Mouse (Mus musculus) thymus, postnatal 14 days (tissue): ENCODE measurements around the gene Cul4a.

Source experiments
- DNase-seq: peaks from one replicate; pipeline ENCODE4 v3.0.0; 2021

Gene Cul4a

GRCm38 (mm10) chr8:13180911-13181690 lies 75.7 kb downstream of the Cul4a start:
- no peak for DNase-seq

DNA sequence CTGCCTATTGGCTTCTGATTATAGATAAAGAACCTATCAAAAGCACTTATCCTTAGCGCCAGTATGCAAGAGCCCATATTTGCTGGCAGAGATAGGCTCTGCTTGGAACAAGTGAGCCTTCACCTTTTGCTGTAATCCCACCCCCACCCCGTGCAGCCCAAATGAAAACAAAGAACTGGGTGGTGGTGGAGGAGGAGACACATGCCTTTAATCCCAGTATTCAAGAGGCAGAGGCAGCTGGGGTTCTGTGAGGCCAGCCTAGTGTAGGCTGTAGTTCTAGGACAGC lies 76.2 kb downstream of the Cul4a start:
- no peak for DNase-seq

DNA sequence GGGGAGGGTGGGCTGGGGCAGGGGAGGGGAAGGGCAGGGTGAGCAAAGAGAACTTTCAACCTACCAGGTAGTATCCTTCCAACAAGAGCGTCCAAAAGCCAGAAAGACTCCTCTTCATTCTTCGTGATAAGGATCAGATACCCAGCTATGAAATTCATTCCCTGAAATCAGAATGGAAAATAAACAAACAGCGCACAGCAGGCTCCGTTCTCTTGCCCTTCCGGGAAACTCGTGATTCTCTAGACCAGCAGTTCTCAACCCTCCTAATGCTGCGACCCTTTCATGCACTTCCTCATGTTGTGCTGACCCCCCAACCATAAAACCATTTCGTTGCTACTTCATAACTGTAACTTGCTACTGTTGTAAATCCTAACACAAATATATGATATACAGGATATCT lies 81.4 kb downstream of the Cul4a start:
- DNase-seq = no peak

DNA sequence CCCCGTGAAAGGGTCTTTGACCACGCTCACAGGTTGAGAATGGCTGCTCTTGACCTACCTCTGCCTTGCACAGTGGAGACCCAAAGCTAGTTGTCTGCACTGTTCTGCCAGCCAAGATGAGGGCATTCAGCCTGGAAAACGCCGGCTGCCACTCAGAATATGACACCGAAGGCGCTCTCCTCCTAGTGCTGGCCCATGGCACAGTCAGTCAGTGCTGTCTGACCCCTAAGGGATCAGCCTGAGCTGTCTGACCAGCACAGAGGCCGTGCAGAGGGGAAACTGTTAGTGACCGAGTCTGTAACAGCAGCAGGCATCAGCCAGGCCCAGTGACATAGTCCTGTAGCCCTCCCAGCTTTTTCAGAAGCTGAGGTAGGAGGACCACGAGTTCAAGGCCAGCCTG lies 81.8 kb downstream of the Cul4a start:
- no peak for DNase-seq

GRCm38 (mm10) chr8:13187638-13188037 lies 82.2 kb downstream of the Cul4a start:
- no peak for DNase-seq

GRCm38 (mm10) chr8:13188052-13188555 lies 82.7 kb downstream of the Cul4a start:
- no peak for DNase-seq

DNA sequence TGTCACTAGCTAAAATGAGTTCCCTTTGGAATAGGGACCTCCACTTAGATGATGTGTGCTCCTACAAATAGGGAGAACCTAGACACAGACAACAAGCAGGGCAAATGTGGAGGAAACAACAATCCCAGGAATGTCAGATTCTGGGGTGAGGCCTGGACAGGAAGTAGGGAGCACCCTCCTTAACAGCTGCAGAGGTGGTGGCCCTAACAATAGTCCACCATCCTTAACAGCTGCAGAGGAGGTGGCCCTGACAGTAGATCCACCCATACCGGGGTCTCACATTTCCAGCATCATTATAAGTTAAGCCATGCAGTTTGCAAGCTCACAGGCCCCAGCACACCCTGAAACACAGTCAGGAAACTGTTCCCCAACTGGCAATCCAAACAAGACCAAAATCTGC lies 83.4 kb downstream of the Cul4a start:
- no peak for DNase-seq

GRCm38 (mm10) chr8:13190235-13190634 lies 84.8 kb downstream of the Cul4a start:
- no peak for DNase-seq

DNA sequence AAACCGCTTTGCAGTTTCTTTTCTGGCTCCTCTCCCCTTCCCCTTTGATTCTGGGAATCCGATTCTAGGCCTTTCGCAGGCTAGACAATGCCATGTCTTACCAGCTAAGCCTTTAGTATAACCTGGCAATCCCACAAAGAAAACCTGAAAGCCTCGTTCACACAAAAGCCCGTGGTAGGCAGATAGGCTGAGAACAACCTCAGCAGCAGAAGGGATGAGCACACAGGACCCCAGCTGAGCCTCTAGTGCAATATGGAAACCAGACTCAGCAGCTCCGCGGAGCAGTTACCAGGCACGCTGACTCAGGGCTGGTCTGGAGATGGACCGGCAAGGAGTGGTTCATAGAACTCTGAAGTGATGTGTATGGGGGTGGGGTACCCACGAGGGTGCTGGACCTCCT lies 89.4 kb downstream of the Cul4a start:
- no peak for DNase-seq

- DNase-seq = no peak
These were observed 92.1 kb downstream of the Cul4a start for GRCm38 (mm10) chr8:13197493-13197892.
